In the genomic region with DNA sequence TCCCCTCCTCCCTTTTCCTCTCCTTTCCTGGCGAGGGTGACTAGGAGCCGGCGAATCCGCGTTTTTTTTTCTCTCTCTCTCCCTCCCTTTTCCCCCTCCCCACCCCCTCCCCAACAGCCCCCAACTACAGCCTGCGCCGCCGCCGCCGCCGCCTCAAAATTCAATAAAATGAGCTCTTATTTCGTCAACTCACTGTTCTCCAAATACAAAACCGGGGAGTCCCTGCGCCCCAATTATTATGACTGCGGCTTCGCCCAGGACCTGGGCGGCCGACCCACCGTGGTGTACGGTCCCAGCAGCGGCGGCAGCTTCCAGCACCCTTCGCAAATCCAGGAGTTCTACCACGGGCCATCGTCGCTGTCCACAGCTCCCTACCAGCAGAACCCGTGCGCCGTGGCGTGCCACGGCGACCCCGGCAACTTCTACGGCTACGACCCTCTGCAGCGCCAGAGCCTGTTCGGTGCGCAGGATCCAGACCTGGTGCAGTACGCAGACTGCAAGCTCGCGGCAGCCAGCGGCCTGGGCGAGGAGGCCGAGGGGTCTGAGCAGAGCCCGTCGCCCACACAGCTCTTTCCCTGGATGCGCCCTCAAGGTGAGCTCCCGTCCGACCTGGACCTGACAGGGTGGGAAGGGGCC, we compare ENCODE assay signal across 14 mouse cellular contexts. TPM values are rescaled to one million over a fixed set of nuclear protein-coding genes. Genes with fewer than 3 reads are reported as not detected.
A peak's percentile ranks its signal among the peaks of the same experiment; 100 is the strongest.
DNase-seq lines count a peak whose midpoint lies in the region; ATAC-seq lines count a peak whose summit lies in the region.
"Had no signal": no experiment of that assay in that cellular context is flagged by ENCODE, and none has a peak within 500 bp of the region (broad histone marks: within the 10 kb centered on the region; RNA-seq: fewer than 3 reads in every experiment).

No protein-coding gene starts in this region.

- no peak for DNase-seq in liver, embryonic 11.5 days (ENCODE audit: low spot score)
- no peak for DNase-seq in liver
- no peak for DNase-seq in ovary, postnatal 14 days (ENCODE audit: low spot score)
- no peak for DNase-seq in left cerebral cortex, postnatal 36 days (ENCODE audit: low spot score in 2 of 2)
- DNase-seq: cerebellum, adult 2 months; retina, postnatal 1 day; thymus, postnatal 4 days had no signal

- peak overlapping the region; percentile 32 for H3K4me3 ChIP-seq in liver, embryonic 11.5 days (ENCODE audit: low read depth, low read length)
- 0 out of 2 replicates have a peak overlapping the region, but pooled peaks have one; percentile 3 for H3K4me3 ChIP-seq in embryonic facial prominence, embryonic 13.5 days
- peak overlapping the region; percentile 54 for H3K4me3 ChIP-seq in intestine, embryonic 15.5 days (replicated peaks)
- peak overlapping the region; percentile 99 for H3K4me3 ChIP-seq in neural tube, embryonic 12.5 days

- intact Hi-C loops in left cerebral cortex, postnatal 36 days (cut with DNase I), result no loop called here

- no peak for ATAC-seq in liver, embryonic 11.5 days (replicated peaks; ENCODE audit: low FRiP score)
- no peak for ATAC-seq in embryonic facial prominence, embryonic 13.5 days (ENCODE audit: insufficient number of reproducible peaks, insufficient read depth, low FRiP score, low TSS enrichment, low read depth)
- no peak for ATAC-seq in intestine, embryonic 15.5 days
- ATAC-seq in neural tube, embryonic 12.5 days (ENCODE audit: low FRiP score, low read depth), result no peak
- no peak for ATAC-seq in cerebellum, adult (ENCODE audit: insufficient number of reproducible peaks, low FRiP score, low TSS enrichment)
- ATAC-seq: forebrain, embryonic 16.5 days; inflammation-experienced regulatory T-cells, adult 6 months had no signal

- under 1% methylated on average over 49 of the region's 49 CpGs for WGBS in liver, embryonic 11.5 days
- under 1% methylated on average over 49 of the region's 49 CpGs for WGBS in embryonic facial prominence, embryonic 13.5 days
- under 1% methylated on average over 49 of the region's 49 CpGs for WGBS in intestine, embryonic 15.5 days
- under 1% methylated on average over 49 of the region's 49 CpGs for WGBS in neural tube, embryonic 12.5 days

- H3K27ac ChIP-seq in liver, embryonic 11.5 days (ENCODE audit: low read depth, low read length), result no peak overlapping the region
- H3K27ac ChIP-seq in embryonic facial prominence, embryonic 13.5 days, result no peak overlapping the region
- peak overlapping the region; percentile 77 for H3K27ac ChIP-seq in intestine, embryonic 15.5 days
- peak overlapping the region; percentile 99 for H3K27ac ChIP-seq in neural tube, embryonic 12.5 days

- H3K36me3 ChIP-seq in liver, embryonic 11.5 days (ENCODE audit: control insufficient read depth, insufficient read depth, low read length), result no peaks in the 10 kb centered on the region
- no peaks in the 10 kb centered on the region for H3K36me3 ChIP-seq in embryonic facial prominence, embryonic 13.5 days
- no peaks in the 10 kb centered on the region for H3K36me3 ChIP-seq in intestine, embryonic 15.5 days
- peaks cover 3% of the 10 kb centered on the region; the same call in 1 of the 2 replicates for H3K36me3 ChIP-seq in neural tube, embryonic 12.5 days

- H3K27me3 ChIP-seq in liver, embryonic 11.5 days (replicated peaks; ENCODE audit: control insufficient read depth, insufficient read depth, low read length), result peaks cover 100% of the 10 kb centered on the region
- H3K27me3 ChIP-seq in embryonic facial prominence, embryonic 13.5 days, result peaks cover 100% of the 10 kb centered on the region
- H3K27me3 ChIP-seq in intestine, embryonic 15.5 days (replicated peaks), result peaks cover 51% of the 10 kb centered on the region
- H3K27me3 ChIP-seq in neural tube, embryonic 12.5 days (replicated peaks), result 0 out of 2 replicates have a peak, but pooled peaks cover 3% of the 10 kb centered on the region

- no peaks in the 10 kb centered on the region for H3K4me1 ChIP-seq in liver, embryonic 11.5 days (replicated peaks; ENCODE audit: control insufficient read depth, insufficient read depth, low read length)
- peaks cover 14% of the 10 kb centered on the region; the same call in 1 of the 2 replicates for H3K4me1 ChIP-seq in embryonic facial prominence, embryonic 13.5 days
- H3K4me1 ChIP-seq in intestine, embryonic 15.5 days (replicated peaks), result peaks cover 23% of the 10 kb centered on the region
- peaks cover 29% of the 10 kb centered on the region for H3K4me1 ChIP-seq in neural tube, embryonic 12.5 days

- no peaks in the 10 kb centered on the region for H3K9me3 ChIP-seq in liver, embryonic 11.5 days (ENCODE audit: control insufficient read depth, low read length)
- H3K9me3 ChIP-seq in embryonic facial prominence, embryonic 13.5 days, result no peaks in the 10 kb centered on the region
- H3K9me3 ChIP-seq in intestine, embryonic 15.5 days, result no peaks in the 10 kb centered on the region
- no peaks in the 10 kb centered on the region for H3K9me3 ChIP-seq in neural tube, embryonic 12.5 days

- 0 out of 2 replicates have a peak overlapping the region, but pooled peaks have one; percentile 14 for H3K9ac ChIP-seq in liver, embryonic 11.5 days (ENCODE audit: low read depth, low read length)
- no peak overlapping the region for H3K9ac ChIP-seq in embryonic facial prominence, embryonic 13.5 days
- H3K9ac ChIP-seq in intestine, embryonic 15.5 days, result peak overlapping the region; percentile 64
- peak overlapping the region; percentile 100 for H3K9ac ChIP-seq in neural tube, embryonic 12.5 days

- peak overlapping the region; percentile 49 for H3K4me2 ChIP-seq in liver, embryonic 11.5 days
- no peak overlapping the region for H3K4me2 ChIP-seq in embryonic facial prominence, embryonic 13.5 days
- peak overlapping the region; percentile 81 for H3K4me2 ChIP-seq in intestine, embryonic 15.5 days (replicated peaks)
- H3K4me2 ChIP-seq in neural tube, embryonic 12.5 days (replicated peaks), result peak overlapping the region; percentile 100

RNA-seq across cellular contexts. Expression of a gene that starts 1.2 kb away (rescaled TPM):
- 0.43 and 0.62 TPM in 2 replicates for polyA plus RNA-seq in liver, embryonic 11.5 days (2014; fragmentation: Nextera tagmentation; extraction: Ambion mirVana)
- 0.37 TPM in 1 of 2 replicates, not detected in the other for polyA plus RNA-seq in embryonic facial prominence, embryonic 13.5 days (2015; fragmentation: Nextera tagmentation; extraction: Ambion mirVana)
- polyA plus RNA-seq in intestine, embryonic 15.5 days (2015; fragmentation: Nextera tagmentation; extraction: Ambion mirVana), result 1.1 and 1.5 TPM in 2 replicates
- polyA plus RNA-seq in neural tube, embryonic 12.5 days (2016; fragmentation: Nextera tagmentation; extraction: Ambion mirVana), result 35.7 and 53.3 TPM in 2 replicates
- not detected for total RNA-seq in left cerebral cortex, postnatal 36 days (2021)
- total RNA-seq: megakaryocyte progenitor cell, adult 5-6 weeks had no signal
- polyA plus RNA-seq: forebrain, embryonic 16.5 days; inflammation-experienced regulatory T-cells, adult 6 months had no signal

RNA-seq across cellular contexts. Expression of a gene that starts 3.5 kb away (rescaled TPM):
- polyA plus RNA-seq in liver, embryonic 11.5 days (2014; fragmentation: Nextera tagmentation; extraction: Ambion mirVana), result 1.6 and 2.0 TPM in 2 replicates
- polyA plus RNA-seq in embryonic facial prominence, embryonic 13.5 days (2015; fragmentation: Nextera tagmentation; extraction: Ambion mirVana), result 0.15 TPM in 1 of 2 replicates, not detected in the other
- 10.7 and 12.4 TPM in 2 replicates for polyA plus RNA-seq in intestine, embryonic 15.5 days (2015; fragmentation: Nextera tagmentation; extraction: Ambion mirVana)
- polyA plus RNA-seq in neural tube, embryonic 12.5 days (2016; fragmentation: Nextera tagmentation; extraction: Ambion mirVana), result 97.1 and 101 TPM in 2 replicates
- total RNA-seq in left cerebral cortex, postnatal 36 days (2021), result not detected
- total RNA-seq: megakaryocyte progenitor cell, adult 5-6 weeks had no signal
- polyA plus RNA-seq: cerebellum, adult 2 months; forebrain, embryonic 16.5 days; inflammation-experienced regulatory T-cells, adult 6 months had no signal

RNA-seq across cellular contexts. Expression of a gene that starts 9.4 kb away (rescaled TPM):
- 1.9 and 2.4 TPM in 2 replicates for polyA plus RNA-seq in liver, embryonic 11.5 days (2014; fragmentation: Nextera tagmentation; extraction: Ambion mirVana)
- 4.0 TPM in 1 of 2 replicates, not detected in the other for polyA plus RNA-seq in embryonic facial prominence, embryonic 13.5 days (2015; fragmentation: Nextera tagmentation; extraction: Ambion mirVana)
- 14.4 and 16.1 TPM in 2 replicates for polyA plus RNA-seq in intestine, embryonic 15.5 days (2015; fragmentation: Nextera tagmentation; extraction: Ambion mirVana)
- 145 and 151 TPM in 2 replicates for polyA plus RNA-seq in neural tube, embryonic 12.5 days (2016; fragmentation: Nextera tagmentation; extraction: Ambion mirVana)
- not detected for total RNA-seq in left cerebral cortex, postnatal 36 days (2021)
- total RNA-seq: megakaryocyte progenitor cell, adult 5-6 weeks had no signal
- polyA plus RNA-seq: forebrain, embryonic 16.5 days; inflammation-experienced regulatory T-cells, adult 6 months had no signal

RNA-seq across cellular contexts. Expression of a gene that starts 11.7 kb away (rescaled TPM):
- polyA plus RNA-seq in liver, embryonic 11.5 days (2014; fragmentation: Nextera tagmentation; extraction: Ambion mirVana), result 0.26 and 0.49 TPM in 2 replicates
- polyA plus RNA-seq in embryonic facial prominence, embryonic 13.5 days (2015; fragmentation: Nextera tagmentation; extraction: Ambion mirVana), result 0.13 TPM in 1 of 2 replicates, not detected in the other
- 1.2 and 1.3 TPM in 2 replicates for polyA plus RNA-seq in intestine, embryonic 15.5 days (2015; fragmentation: Nextera tagmentation; extraction: Ambion mirVana)
- polyA plus RNA-seq in neural tube, embryonic 12.5 days (2016; fragmentation: Nextera tagmentation; extraction: Ambion mirVana), result 76.1 and 90.5 TPM in 2 replicates
- not detected for total RNA-seq in left cerebral cortex, postnatal 36 days (2021)
- total RNA-seq: megakaryocyte progenitor cell, adult 5-6 weeks had no signal
- polyA plus RNA-seq: cerebellum, adult 2 months; forebrain, embryonic 16.5 days; inflammation-experienced regulatory T-cells, adult 6 months had no signal

RNA-seq across cellular contexts. Expression of a gene that starts 20.2 kb away (rescaled TPM):
- 3.7 and 4.5 TPM in 2 replicates for polyA plus RNA-seq in liver, embryonic 11.5 days (2014; fragmentation: Nextera tagmentation; extraction: Ambion mirVana)
- polyA plus RNA-seq in embryonic facial prominence, embryonic 13.5 days (2015; fragmentation: Nextera tagmentation; extraction: Ambion mirVana), result 6.0 TPM in 1 of 2 replicates, not detected in the other
- 27.2 and 31.3 TPM in 2 replicates for polyA plus RNA-seq in intestine, embryonic 15.5 days (2015; fragmentation: Nextera tagmentation; extraction: Ambion mirVana)
- 79.2 and 94.7 TPM in 2 replicates for polyA plus RNA-seq in neural tube, embryonic 12.5 days (2016; fragmentation: Nextera tagmentation; extraction: Ambion mirVana)
- not detected for total RNA-seq in left cerebral cortex, postnatal 36 days (2021)
- polyA plus RNA-seq: forebrain, embryonic 16.5 days; inflammation-experienced regulatory T-cells, adult 6 months had no signal

Comparison
In these comparisons a context has a peak if more than half of its experiments do, and no peak if none do; other contexts are left out.
1. H3K27ac ChIP-seq: peak in intestine, embryonic 15.5 days (single experiment) and neural tube, embryonic 12.5 days (single experiment); none in liver, embryonic 11.5 days (single experiment) and embryonic facial prominence, embryonic 13.5 days (single experiment).
2. H3K4me3 ChIP-seq: peak in every context shown above with its lines; median percentile 99 in neural tube, embryonic 12.5 days; 54 in intestine, embryonic 15.5 days; 32 in liver, embryonic 11.5 days; 3 in embryonic facial prominence, embryonic 13.5 days.
3. RNA of a gene that starts 1.2 kb away (polyA plus RNA-seq): 35.7 to 53.3 TPM in neural tube, embryonic 12.5 days; 1.1 to 1.5 TPM in intestine, embryonic 15.5 days, 0.43 to 0.62 TPM in liver, embryonic 11.5 days and 0.37 TPM in embryonic facial prominence, embryonic 13.5 days; every median in the first group is over 10 times any median in the second.